Mouse (Mus musculus): ENCODE results near the gene Usp17lb.
"Not testable (repeated sequence)": the region's sequence is repeated elsewhere in the genome, so short reads cannot be mapped to it uniquely, and the experiment has no call there.

- TF ChIP-seq CTCF, EP300 (IDR thresholded peaks at IDR 0.05; ENCODE audit: low read depth): not testable (repeated sequence)
Measured at GRCm38 (mm10) chr7:104851546-104851945, 9.1 kb upstream of the Usp17lb start.
